Mouse (Mus musculus): ENCODE results near the gene Morn3.

The Morn3 gene

DNA sequence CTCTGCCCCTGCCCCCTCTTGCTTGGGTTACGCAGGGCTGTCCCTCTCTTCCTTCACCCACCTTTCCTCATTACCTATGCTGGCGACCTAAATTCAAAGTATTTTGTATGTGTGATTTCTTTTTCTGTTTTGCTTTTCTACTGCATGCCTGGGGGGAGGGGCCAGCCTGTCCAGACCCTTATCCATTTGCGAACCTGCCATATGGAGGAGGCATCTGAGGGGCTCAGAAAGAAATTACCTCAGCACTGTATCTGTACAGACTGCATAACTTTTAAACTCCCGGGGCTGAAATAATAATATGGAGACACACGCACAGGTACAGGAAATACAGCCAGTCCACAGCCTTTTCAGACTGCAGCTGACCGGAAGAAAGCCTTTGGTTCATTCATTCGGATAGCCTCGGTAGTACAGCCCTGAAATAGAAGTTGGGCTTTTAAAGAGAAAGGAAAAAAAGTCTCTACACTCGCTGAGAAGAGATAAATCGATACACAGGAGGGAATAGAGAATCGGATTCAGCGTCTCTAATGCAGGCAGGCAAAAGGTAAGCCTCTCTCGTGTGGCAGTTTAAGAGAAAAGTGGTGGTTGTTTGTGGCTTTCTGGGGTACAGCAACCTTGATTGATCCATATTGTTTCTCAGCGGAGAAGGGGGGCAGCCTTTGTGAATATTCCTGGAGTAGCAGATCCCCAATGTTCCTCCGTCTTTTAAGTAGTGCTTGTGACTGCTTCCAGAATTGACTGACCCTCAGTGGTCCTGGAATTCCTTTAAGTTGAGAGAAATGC, 57.1 kb downstream of the Morn3 start, which contains the start of gene Kdm2b:
Gene Kdm2b (minus strand): TSS at position 273 of the 780 bp plus-strand sequence.
- DNase-seq = no peak

DNA sequence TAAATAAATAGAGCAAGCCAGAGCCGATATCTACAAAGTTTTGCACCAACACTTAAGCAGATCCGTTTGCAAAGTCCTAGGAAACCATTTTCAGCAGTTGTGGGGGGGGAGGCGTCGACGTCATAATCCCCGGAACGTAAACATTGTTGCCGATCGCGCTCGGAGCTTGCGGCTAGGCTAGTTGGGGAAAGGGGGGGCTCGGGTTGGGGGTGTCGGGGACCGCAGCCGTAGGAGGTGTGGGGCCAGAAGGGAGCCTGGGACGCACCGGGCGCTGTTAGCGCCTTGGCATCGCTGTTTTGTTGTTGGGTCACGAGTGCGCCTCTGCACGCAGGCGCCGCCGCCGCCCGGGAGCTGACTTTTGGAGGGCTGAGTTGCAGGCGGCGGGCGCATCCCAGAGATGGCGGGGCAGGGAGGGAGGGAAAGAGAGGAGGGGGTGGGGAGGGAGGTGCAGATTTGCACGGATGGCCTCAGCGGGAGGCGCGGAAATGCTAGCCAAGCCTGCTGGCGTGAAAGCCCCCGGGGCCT, 57.8 kb downstream of the Morn3 start:
- peak; percentile 75 to 81 for DNase-seq

DNA sequence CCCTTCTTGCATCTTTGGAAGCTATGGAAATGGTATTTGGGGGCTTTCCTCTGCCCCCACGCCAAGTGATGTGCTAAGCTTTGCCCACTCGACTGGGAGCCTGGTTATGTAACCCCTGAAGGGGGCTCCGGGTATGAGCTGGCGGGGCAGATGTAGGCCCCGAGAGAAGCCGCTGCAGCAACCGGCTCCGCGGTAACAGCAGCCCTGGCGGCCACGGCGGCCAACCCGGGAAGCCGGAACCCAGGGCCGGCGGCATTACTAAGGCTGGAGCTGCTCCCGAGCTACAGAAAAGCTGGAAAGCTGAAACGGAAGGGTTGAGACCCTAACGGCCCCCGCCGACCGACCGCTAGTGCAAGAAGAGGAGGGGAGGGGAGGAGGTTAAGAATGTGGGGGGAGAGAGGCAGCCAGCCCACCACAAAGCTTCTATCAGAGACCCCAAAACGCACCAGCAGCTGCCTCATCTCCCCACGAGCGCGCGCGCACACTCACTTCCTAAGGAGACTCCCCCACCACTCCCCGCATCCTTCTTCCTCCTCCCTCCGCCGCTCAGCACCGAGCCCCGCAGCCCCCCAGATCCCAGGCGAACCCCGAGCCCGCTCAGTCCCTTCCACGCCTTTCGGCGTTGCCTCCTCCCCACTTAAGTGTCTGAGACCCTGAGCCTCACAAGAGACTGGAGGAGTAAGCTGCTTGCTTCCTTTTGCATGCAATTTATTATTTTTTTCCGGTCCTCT, 58.6 kb downstream of the Morn3 start:
- DNase-seq = peak; percentile 54 to 58

DNA sequence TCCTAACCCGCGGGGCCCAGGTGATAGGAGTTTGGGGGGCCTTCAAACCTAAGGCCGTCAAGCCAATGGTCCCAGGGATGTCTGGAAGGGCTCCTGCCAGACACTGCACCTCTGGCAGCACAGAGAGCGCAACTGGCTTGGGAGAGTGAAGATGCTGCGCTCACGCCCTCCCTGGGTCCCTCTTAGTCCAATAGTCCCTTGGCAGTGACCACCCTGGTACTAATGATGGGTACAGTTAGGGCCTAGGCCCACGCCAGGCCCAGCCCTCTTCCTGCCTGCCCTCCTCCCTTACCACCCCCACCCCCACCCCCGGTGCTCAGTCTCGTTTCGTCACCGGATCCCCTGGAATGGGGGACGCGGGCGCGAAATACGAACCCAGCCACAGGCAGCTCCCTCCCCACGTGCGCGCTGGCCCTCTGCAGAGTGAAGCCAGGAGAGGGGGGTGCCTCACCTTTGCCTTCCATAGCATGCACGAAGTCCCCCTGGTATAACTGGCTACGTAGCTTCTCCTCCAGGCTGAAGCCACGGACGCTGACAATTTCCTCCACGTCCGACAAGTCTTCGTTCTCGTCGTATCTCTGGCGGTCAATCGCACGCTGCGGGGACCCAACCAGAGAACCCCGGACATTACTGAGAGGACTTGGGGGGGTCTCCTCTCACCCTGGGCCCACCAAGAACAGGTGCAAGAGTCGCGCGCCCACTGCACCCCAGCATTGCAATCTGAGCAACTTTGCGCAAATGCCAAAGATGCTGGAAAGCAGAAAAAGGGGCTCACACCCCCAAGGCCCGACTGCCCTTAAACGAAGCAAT, 59.4 kb downstream of the Morn3 start:
- peak; percentile 38 to 51 for DNase-seq

GRCm38 (mm10) chr5:122986091-122986493, 60.7 kb downstream of the Morn3 start:
- no peak for DNase-seq
